Mouse (Mus musculus) hindbrain, embryonic 14.5 days (tissue): ENCODE results near the gene Cfb. TPM values are rescaled to one million over a fixed set of nuclear protein-coding genes. Genes with fewer than 3 reads are reported as not detected.
"Not testable (repeated sequence)": the region's sequence is repeated elsewhere in the genome, so short reads cannot be mapped to it uniquely, and the experiment has no call there.

Experiments used
- ATAC-seq: fragments of 200-750 bp; cut with Nextera tagmentation; 2 replicates; pipeline ENCODE4 v1.8.0; 2017; ENCODE audit warnings: moderate number of reproducible peaks, mild to moderate bottlenecking, moderate TSS enrichment, moderate library complexity; ENCODE audit not compliant: low FRiP score
- DNase-seq: peaks from one replicate; pipeline ENCODE4 v3.0.0-alpha.2; 2015; ENCODE audit warnings: low spot score
- H3K27ac ChIP-seq: fragments of 300-500 bp; sonication (generic); 2 replicates; pipeline ENCODE4 v1.5.1; 2014; ENCODE audit warnings: mild to moderate bottlenecking, moderate library complexity
- H3K27me3 ChIP-seq: fragments of 300-500 bp; sonication (generic); 2 replicates; pipeline ENCODE4 v1.6.1; 2014; ENCODE audit warnings: mild to moderate bottlenecking, low read length, mixed read lengths; ENCODE audit not compliant: control insufficient read depth, insufficient read depth
- H3K36me3 ChIP-seq: fragments of 300-500 bp; sonication (generic); replicated peaks from 2 replicates; pipeline ENCODE4 v1.6.1; 2014; ENCODE audit not compliant: control insufficient read depth, insufficient read depth
- H3K4me1 ChIP-seq: fragments of 300-500 bp; sonication (generic); replicated peaks from 2 replicates; pipeline ENCODE4 v1.6.1; 2014; ENCODE audit warnings: antibody characterized with exemption, low read length, mixed read lengths; ENCODE audit not compliant: control insufficient read depth, insufficient read depth
- H3K4me2 ChIP-seq: fragments of 300-500 bp; sonication (generic); replicated peaks from 2 replicates; pipeline ENCODE4 v1.6.1; 2014; ENCODE audit warnings: mild to moderate bottlenecking, moderate library complexity
- H3K4me3 ChIP-seq: fragments of 300-500 bp; sonication (generic); replicated peaks from 2 replicates; pipeline ENCODE4 v1.5.1; 2014; ENCODE audit warnings: mild to moderate bottlenecking, low read length
- H3K9ac ChIP-seq: fragments of 300-500 bp; sonication (generic); 2 replicates; pipeline ENCODE4 v1.6.1; 2014
- H3K9me3 ChIP-seq: fragments of 300-500 bp; sonication (generic); 2 replicates; pipeline ENCODE4 v1.6.1; 2016; ENCODE audit warnings: low read length; ENCODE audit not compliant: control insufficient read depth
- WGBS: fragments of 180-500 bp; shearing (Covaris S2); extraction: QIAGEN DNeasy Blood & Tissue Kit; methylation state at CpG from one replicate; pipeline ENCODE4 v1.1.7; 2014; 5-methylcytosine and 5-hydroxymethylcytosine counted together
- polyA plus RNA-seq: library from polyadenylated mRNA; unstranded; fragments of >200 nt; fragmentation: Nextera tagmentation; extraction: Ambion mirVana; gene quantifications from 2 replicates; pipeline ENCODE4 v1.2.1, GENCODE M21; 2014

Cfb gene
- polyA plus RNA-seq, 1 experiment from 2014 or later: 2.3 TPM

DNA sequence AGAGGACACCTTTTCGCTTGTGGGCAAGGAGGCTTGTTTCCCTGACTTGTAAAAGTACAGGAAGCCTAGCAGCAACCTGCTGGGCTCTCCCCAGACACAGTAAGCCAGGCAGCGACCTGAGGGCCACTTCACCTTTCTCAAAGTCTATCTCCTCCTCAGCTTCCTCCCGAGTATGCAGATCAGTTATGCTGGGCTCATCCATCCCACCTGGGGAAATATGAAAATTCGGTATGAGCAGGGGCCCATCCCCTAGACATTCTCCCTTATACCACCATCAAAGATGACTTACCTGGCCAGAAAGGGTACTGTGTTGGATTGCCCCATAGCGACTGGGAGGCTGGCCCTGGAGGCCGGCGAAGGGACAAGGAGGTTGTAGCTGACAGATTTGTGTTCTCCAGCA is 14.7 kb downstream of the Cfb start:
- Histone ChIP-seq H3K4me1 (peaks cover 20% of the 10 kb centered on the region), H3K27ac (no peak overlapping the region), H3K27me3 (no peaks in the 10 kb centered on the region), H3K4me3 (no peak overlapping the region), H3K4me2 (no peak overlapping the region), H3K36me3 (peaks cover 62% of the 10 kb centered on the region), H3K9ac (no peak overlapping the region), H3K9me3 (no peaks in the 10 kb centered on the region)
- no peak for ATAC-seq
- WGBS: 95% methylated on average over 7 of the region's 7 CpGs
- no peak for DNase-seq

GRCm38 (mm10) chr17:34847192-34847591 is 15.1 kb downstream of the Cfb start:
- H3K9me3 ChIP-seq: no peaks in the 10 kb centered on the region
- WGBS: 86% methylated on average over 6 of the region's 6 CpGs
- H3K4me2 ChIP-seq: no peak overlapping the region
- no peaks in the 10 kb centered on the region for H3K27me3 ChIP-seq
- peaks cover 62% of the 10 kb centered on the region for H3K36me3 ChIP-seq
- ATAC-seq: no peak
- no peak overlapping the region for H3K27ac ChIP-seq
- H3K4me3 ChIP-seq: no peak overlapping the region
- H3K9ac ChIP-seq: no peak overlapping the region
- DNase-seq: no peak
- H3K4me1 ChIP-seq: peaks cover 20% of the 10 kb centered on the region

DNA sequence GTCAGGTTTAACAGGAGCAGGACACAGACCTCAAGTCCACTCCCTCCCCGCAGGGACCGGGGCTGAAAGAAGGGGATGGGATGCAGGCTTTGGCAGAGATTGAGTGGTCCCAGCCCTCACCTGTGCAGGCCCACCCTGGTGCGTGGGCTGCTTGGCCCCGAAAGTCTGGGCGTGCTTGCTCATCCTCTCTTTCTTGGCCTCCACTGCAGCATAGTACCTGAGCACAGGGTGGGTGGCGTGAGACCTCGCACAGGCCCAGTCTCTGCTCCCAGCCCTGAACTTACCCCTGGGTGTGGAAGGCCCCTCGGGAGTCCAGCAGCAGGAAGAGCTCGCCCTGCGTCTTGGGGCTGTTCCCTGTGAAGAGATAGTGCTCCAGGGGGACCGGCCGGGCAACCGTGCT is 17.4 kb downstream of the Cfb start:
- ATAC-seq (no peak), DNase-seq (no peak)
- no peak overlapping the region for H3K4me2 ChIP-seq
- 93% methylated on average over 13 of the region's 13 CpGs for WGBS
- H3K4me3 ChIP-seq: no peak overlapping the region
- peaks cover 84% of the 10 kb centered on the region for H3K36me3 ChIP-seq
- H3K4me1 ChIP-seq: peaks cover 7% of the 10 kb centered on the region; the same call in 1 of the 2 replicates
- no peak overlapping the region for H3K27ac ChIP-seq
- H3K9me3 ChIP-seq: no peaks in the 10 kb centered on the region
- no peak overlapping the region for H3K9ac ChIP-seq
- H3K27me3 ChIP-seq: no peaks in the 10 kb centered on the region

GRCm38 (mm10) chr17:34840736-34841307 is 21.5 kb downstream of the Cfb start:
- H3K4me3 ChIP-seq: no peak overlapping the region
- no peaks in the 10 kb centered on the region for H3K27me3 ChIP-seq
- no peaks in the 10 kb centered on the region for H3K9me3 ChIP-seq
- H3K27ac ChIP-seq: no peak overlapping the region
- H3K4me1 ChIP-seq: peaks cover 13% of the 10 kb centered on the region
- DNase-seq (no peak), ATAC-seq (no peak)
- WGBS: 89% methylated on average over 6 of the region's 6 CpGs
- H3K36me3 ChIP-seq: peaks cover 73% of the 10 kb centered on the region
- H3K4me2 ChIP-seq: no peak overlapping the region
- no peak overlapping the region for H3K9ac ChIP-seq

- no peak overlapping the region for H3K9ac ChIP-seq
- no peak overlapping the region for H3K4me2 ChIP-seq
- H3K4me1 ChIP-seq: peaks cover 21% of the 10 kb centered on the region
- DNase-seq: no peak
- H3K27me3 ChIP-seq: no peaks in the 10 kb centered on the region
- H3K36me3 ChIP-seq: peaks cover 59% of the 10 kb centered on the region
- H3K4me3 ChIP-seq: no peak overlapping the region
- H3K27ac ChIP-seq: no peak overlapping the region
- no peak for ATAC-seq
- no peaks in the 10 kb centered on the region for H3K9me3 ChIP-seq
- WGBS: 91% methylated on average over 7 of the region's 7 CpGs
Measured at GRCm38 (mm10) chr17:34838785-34839184, 23.5 kb downstream of the Cfb start.

DNA sequence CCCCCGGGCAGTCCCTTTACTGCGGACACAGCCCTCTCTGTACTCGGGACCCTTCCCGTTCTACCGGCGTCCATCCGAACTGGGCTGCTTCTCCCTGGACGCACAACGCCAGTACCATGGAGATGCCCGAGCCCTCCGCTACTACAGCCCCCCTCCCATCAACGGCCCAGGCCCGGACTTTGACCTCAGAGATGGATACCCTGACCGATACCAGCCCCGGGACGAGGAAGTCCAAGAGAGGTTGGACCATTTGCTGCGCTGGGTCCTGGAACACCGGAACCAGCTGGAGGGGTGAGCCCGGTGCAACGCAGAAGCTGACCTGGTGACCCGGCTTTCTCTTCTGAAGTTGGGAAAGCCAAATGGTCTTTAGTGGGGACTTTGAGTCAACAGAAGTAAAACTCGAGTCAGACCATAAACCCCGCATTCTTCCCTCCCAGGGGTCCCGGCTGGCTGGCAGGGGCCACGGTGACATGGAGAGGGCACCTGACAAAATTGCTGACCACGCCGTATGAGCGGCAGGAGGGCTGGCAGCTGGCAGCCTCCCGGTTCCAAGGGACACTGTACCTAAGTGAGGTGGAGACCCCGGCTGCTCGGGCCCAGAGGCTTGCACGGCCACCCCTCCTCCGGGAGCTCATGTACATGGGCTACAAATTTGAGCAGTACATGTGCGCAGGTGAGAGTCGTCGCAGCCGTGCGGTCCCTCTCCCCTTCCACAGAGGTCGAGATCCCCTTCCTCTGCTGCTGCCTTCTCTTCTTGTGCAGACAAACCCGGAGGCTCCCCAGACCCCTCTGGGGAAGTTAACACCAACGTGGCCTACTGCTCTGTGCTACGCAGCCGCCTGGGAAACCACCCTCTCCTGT is 24.6 kb downstream of the Cfb start:
- Histone ChIP-seq H3K27me3 (no peaks in the 10 kb centered on the region), H3K9ac (peak overlapping the region; percentile 65), H3K4me3 (peak overlapping the region; percentile 53), H3K4me2 (peak overlapping the region; percentile 93), H3K27ac (peak overlapping the region; percentile 70), H3K9me3 (no peaks in the 10 kb centered on the region), H3K36me3 (peaks cover 58% of the 10 kb centered on the region), H3K4me1 (peaks cover 21% of the 10 kb centered on the region)
- ATAC-seq: no peak
- WGBS: 39% methylated on average over 42 of the region's 43 CpGs
- no peak for DNase-seq

GRCm38 (mm10) chr17:34836856-34837221 is 25.5 kb downstream of the Cfb start, which contains the start of the genes Stk19 and Dxo:
Gene Stk19 (minus strand): TSS chr17:34836945.
Gene Dxo (plus strand): TSS chr17:34837019.
- ATAC-seq: peak; percentile 92
- H3K4me3 ChIP-seq: peak within 1 kb of the TSS; percentile 53
- peak within 1 kb of the TSS; percentile 93 for H3K4me2 ChIP-seq
- peak within 1 kb of the TSS; percentile 65 for H3K9ac ChIP-seq
- peak; percentile 98 for DNase-seq
- H3K27ac ChIP-seq: peak within 1 kb of the TSS; percentile 70
- no peaks in the 10 kb centered on the region for H3K27me3 ChIP-seq
- no peaks in the 10 kb centered on the region for H3K9me3 ChIP-seq
- 0% methylated on average over 40 of the region's 40 CpGs for WGBS
- peaks cover 21% of the 10 kb centered on the region for H3K4me1 ChIP-seq
- peaks cover 54% of the 10 kb centered on the region for H3K36me3 ChIP-seq

- Histone ChIP-seq H3K4me3 (peak overlapping the region; percentile 53), H3K27me3 (no peaks in the 10 kb centered on the region), H3K4me1 (peaks cover 21% of the 10 kb centered on the region), H3K9me3 (no peaks in the 10 kb centered on the region), H3K9ac (peak overlapping the region; percentile 65), H3K27ac (peak overlapping the region; percentile 34), H3K4me2 (peak overlapping the region; percentile 92), H3K36me3 (peaks cover 51% of the 10 kb centered on the region)
- no peak for DNase-seq
- ATAC-seq: peak; percentile 79
- 4% methylated on average over 44 of the region's 48 CpGs for WGBS
Measured at GRCm38 (mm10) chr17:34836155-34836855, 26.0 kb downstream of the Cfb start.

DNA sequence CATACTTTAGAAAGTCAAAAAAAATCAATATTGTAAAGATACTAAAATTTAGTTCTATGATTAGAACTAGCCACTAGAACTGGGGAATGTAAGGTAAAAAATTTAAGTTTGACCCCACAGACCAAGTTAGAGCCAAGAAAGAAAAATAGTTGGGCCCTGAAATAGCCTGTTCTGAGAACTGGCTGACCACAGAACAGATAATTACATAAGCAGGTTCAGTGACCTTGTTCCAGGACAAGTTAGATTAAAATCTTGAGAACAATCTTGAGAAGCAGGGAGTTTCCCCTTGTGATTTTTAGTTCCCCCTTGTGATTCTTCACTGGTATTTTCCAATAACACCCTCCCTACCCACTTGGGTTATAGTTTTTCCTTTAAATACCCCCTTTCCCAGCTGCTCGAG is 31.5 kb downstream of the Cfb start:
- not testable (repeated sequence) for DNase-seq, H3K27me3 ChIP-seq, H3K27ac ChIP-seq, H3K9me3 ChIP-seq, H3K4me3 ChIP-seq, H3K4me1 ChIP-seq, H3K9ac ChIP-seq, ATAC-seq, H3K4me2 ChIP-seq
- peaks cover 76% of the 10 kb centered on the region for H3K36me3 ChIP-seq
- 100% methylated on average over 1 of the region's 1 CpGs for WGBS
